Mouse (Mus musculus) bone marrow, adult 2 months (tissue): ENCODE results near the gene Aurkb.

Experiments used
- CTCF ChIP-seq: fragments of 200-500 bp; IDR thresholded peaks from 2 replicates; pipeline ENCODE4 v1.5.1; 2011; ENCODE audit warnings: low read length, control low read depth; ENCODE audit not compliant: control insufficient read depth, insufficient read depth
- POLR2A ChIP-seq: fragments of 200-500 bp; IDR thresholded peaks from 2 replicates; pipeline ENCODE4 v1.6.1; 2011; ENCODE audit warnings: low read depth, mild to moderate bottlenecking, control low read depth, low read length, borderline replicate concordance; ENCODE audit not compliant: control insufficient read depth

DNA sequence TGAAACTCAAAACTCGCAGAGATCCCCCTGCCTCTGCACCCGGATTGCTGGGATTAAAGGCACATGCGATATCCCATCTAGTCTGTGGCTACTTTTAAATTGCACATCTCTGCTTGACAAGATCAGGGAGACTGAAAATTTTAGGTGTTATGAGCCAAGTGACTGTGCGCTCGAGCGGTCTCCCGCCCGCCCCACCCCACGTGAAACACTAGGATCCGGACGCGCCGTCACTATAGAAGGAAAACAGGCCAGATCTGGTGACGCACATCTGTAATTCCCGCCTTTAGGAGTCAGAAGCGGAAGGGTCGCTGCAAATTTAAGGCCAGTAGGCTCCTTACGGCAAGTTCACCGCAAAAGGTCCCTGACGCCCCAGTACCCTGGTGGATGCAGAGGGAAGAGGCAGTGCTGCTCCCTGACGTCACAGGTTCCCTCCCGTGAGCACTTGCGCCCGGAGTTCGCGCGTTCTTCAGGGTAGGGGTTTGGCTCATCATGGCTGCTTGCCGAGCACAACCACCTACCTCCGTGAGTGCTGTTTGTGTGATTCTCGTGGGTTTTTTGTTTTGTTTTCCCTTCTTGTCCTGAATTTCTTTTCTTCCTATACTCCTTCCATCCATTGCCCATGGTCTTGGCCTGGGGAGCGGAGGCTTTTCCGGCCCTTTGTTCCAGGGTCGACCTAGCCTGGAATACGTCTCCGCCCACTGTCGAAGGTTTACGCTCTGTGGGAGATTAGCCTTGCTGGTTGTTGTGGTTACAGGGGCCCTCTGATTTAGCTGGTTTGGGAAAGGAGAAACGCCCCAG lies 29.6 kb upstream of the Aurkb start, which contains the start of gene Ctc1:
- TF ChIP-seq CTCF (peak; percentile 72), POLR2A (peak; percentile 96)
